Mouse (Mus musculus): Measurements from ENCODE around the gene Anxa10.

Gene Anxa10

DNA sequence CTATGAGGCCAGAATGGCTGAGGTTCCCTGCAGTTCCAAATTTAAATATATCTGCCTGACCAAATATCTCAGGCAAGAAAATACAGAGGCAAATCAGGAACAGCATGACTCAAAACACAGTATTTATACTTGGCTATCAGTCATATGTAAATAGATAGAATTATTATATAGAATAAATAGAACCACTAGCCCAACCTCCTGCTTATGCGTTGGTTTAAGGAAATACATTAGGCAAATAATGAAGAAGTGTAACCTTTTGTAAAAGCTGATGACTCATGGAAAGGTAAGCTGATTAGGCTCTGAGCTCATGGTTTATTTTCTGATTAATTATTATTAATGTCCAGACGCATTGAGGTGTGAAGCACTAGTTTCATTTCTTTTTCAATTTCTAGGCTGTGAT, at the start of gene Anxa10:
Anxa10 (minus strand) TSS at position 53 of the 400 bp plus-strand sequence.
- no peak for DNase-seq (ENCODE audit: low read depth, low spot score)

DNA sequence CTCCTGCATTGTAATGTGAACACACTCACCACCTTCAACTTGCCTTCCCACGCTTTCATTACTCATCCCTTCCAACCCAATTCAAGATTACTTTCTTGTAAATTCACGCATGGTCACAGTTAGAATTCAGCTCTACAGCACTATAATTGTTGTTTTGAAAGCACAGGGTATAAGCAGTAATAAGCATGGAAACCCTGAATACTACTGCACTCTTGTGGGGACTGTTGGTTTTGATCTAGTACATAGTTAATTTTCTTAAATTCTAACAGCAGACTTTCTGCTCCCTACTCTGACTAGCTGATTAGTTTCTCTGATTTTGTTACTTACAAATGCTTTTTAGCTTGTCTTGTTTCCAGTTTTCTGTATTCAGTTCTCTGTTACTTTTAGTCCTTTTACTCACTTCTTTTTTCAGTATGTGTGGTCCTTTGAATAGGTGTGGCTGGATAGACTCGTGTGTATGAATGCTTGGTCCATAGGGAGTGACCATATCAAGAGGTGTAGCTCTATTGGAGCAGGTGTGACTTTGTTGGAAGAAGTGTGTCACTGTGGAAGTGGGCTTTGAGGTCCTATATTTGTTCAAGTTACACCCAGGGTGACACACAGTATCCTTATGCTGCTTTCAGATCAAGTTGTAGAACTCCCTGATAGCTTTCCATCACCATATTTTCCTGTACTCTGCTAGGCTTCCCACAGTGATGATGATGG, 9.9 kb upstream of the Anxa10 start:
- no peak for DNase-seq (ENCODE audit: low read depth, low spot score)

DNA sequence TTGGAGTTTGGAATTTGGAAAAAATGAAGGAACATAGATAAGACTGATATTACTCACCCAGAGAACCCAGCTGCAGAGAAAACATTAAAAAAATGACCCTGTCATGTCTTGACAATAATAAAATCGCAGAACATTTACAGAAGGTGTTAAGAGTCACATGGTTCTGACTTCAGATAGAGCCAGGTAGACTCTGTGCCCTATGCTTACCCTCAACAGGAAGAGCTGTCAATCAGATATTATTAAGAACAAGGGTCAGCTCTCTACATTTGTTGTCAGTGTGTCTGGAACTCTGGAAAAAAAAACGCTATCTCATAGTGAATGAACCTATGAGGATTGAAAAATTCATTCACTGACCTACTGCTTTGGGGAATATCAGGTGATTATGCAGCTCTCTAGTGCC, 25.7 kb downstream of the Anxa10 start:
- DNase-seq (ENCODE audit: low read depth, low spot score): no peak

DNA sequence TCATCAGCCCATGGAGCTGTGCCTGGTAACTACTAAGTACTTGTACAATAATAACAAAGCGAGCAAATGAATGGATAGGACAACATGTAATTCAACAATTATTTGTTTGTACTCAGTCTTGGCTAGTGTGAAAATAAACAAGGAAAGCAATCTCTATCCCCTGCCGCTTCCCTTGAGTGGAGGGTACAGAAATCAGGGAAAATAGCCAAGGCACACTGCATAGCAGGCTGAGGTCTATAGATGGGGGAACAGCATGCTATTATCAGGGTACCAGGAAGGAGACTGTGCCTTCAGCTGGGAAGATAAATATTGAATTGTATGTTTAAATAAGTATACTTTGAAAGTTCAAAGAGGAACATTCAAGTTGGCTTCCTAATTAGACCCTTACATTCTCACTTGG, 41.1 kb downstream of the Anxa10 start:
- no peak for DNase-seq (ENCODE audit: low read depth, low spot score)

DNA sequence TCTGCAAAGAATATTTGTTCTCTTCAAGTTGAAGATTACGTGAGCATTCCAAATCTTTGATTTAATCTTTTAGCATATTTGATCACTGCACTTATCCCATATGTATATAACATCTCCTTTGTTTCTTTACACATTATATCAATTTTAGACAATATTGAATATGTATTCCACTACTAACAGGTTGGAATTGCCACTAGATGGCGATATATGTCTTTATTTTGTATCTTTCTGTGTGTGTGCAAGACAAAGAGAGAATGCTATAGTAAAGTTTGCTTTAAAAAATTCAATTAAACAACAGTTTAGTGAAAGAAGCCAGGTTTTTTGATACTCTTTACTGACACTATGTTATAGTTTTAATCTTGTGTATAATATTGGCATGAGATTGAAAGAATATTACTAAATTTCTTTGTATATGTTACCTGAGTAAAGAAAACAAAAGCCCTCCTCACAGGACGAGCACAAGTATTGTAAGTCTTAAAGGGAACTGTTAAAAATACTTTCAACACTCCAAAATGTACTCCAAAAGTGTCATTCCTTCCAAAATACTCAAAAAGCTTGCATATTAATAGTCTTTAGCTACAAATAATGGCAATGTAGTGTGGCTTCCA, 42.7 kb downstream of the Anxa10 start:
- DNase-seq (ENCODE audit: low read depth, low spot score): peak; percentile 50

DNA sequence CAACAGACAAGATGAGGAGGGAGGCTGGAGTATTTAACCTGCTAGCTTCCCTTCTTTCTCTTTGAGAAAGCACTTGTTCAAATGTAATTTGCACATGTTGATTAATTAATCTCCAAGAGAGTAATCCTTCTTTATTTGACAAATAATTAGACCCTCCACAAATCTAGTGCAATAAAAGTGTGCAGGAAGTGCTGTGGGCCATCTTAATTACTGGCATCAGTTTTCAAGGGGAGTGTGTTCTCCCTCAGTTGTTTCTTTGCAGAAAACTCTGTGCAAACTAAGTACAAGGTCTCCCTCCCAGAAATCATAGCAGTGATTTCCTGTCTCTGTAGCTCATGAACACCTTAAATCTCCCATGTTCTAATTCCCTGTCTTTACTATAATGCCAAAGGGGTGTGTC, 54.6 kb downstream of the Anxa10 start:
- DNase-seq (ENCODE audit: low read depth, low spot score): no peak

DNA sequence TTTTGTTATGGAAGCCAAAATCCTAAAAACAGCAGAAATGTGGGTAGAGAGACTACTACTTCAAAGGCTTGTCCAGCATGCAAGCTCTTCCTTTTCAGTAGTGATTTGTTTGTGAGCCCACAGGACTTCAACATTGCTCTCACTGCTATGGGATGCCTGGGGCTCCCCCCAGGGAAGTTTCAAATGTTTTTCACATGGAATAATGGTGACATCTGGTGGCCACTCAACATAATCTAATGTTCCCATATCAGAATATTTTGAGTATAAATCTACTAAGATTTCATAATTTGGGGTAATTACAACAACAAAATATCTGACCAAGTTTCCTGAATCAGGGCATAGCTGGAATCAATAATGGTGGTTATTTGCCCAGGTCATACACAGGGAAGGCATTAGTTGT, 62.6 kb downstream of the Anxa10 start:
- peak; percentile 17 for DNase-seq (ENCODE audit: low read depth, low spot score)

DNA sequence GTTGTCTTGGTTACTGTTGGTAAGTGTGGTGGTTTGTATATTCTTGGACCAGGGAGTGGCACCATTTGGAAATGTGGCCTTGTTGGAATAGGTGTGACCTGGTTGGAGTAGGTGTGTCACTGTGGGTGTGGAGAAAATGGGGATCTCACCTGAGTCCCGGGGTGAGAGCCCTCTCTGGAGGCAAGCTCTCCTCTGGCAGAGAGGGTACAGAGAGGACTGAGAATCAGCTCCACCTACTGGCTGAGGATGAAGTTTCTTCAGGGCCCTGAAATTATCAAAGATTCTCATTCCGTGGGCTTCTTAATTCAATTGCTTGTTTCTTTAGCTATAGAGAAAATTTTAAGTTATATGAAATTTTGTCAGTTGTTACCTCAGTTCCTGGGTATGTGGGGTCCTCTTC, 76.1 kb downstream of the Anxa10 start:
- no peak for DNase-seq (ENCODE audit: low read depth, low spot score)

DNA sequence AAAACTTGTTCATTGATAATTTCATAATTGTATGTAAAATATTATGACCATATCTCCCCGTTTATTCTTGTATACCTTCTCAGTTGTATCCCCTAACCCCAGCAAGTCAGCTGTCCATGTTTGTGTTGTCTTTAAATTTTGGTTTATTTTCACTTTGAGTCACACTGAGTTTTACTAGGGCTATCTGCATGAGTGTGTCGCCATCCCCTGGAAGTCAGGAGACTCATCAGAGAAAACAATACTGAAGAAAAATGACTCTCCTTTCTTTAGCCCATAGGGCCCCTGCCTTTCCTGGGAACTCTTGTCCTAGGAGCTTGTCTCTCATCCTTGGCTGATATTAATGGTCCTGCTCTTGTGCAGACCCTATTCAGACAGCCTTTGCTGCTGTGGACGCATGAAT, 88.6 kb downstream of the Anxa10 start:
- no peak for DNase-seq (ENCODE audit: low read depth, low spot score)

DNA sequence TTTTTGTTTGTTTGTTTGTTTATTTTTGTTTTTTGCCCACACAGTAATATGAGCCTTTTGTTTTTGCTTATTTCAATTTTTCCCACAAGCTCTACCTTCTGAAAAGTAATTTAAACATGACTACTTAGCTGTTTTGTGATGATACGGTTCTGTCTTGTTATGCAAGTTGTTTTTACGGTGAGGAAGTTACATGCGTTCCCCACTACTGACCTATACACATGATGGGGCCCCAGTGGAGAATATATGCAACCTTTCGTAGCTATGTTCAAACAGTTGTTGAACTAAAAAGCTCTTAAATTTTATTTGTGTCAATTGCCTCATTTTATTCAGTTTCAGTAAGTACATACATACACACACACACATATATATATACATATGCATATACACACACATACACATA, 108.4 kb downstream of the Anxa10 start:
- no peak for DNase-seq (ENCODE audit: low read depth, low spot score)

DNA sequence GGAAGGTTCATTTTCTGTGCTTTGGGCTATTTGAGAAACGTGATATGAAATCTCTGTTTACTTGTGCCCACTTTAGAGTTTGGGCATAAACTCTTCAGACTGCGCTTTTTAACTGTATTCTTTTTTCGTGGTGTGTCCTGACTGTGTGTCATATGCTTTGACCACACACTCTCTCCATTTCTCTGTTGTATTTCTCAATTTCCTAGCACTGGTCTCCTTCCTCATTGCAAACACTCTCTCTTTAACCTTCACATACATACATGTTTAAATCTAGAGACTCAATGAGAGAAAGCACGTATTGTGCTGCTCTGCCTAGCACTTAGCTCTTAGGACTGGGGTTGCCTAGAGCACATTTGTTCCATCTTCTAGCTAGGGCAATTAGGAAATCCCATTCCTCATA, 108.8 kb downstream of the Anxa10 start:
- no peak for DNase-seq (ENCODE audit: low read depth, low spot score)

Data from mesoderm, embryonic 11.5 days (tissue).